In genomic region chr3:84199516-84199915, GRCm38 (mm10) we compare ENCODE assay signal across 27 mouse cellular contexts. TPM values are rescaled to one million over a fixed set of nuclear protein-coding genes. Genes with fewer than 3 reads are reported as not detected.
DNase-seq lines count a peak whose midpoint lies in the region; TF ChIP-seq lines count a peak whose summit lies in the region.
"Had no signal": no experiment of that assay in that cellular context is flagged by ENCODE, and none has a peak within 500 bp of the region (broad histone marks: within the 10 kb centered on the region; RNA-seq: fewer than 3 reads in every experiment).

No protein-coding gene starts in this region.

- no peak overlapping the region for H3K9ac ChIP-seq in liver, adult 2 months (ENCODE audit: low read depth, low read length)
- H3K9ac ChIP-seq: embryonic facial prominence, embryonic 12.5 days; embryonic facial prominence, embryonic 15.5 days; hindbrain, embryonic 12.5 days; hindbrain, embryonic 15.5 days had no signal

- 80% methylated on average over 9 of the region's 9 CpGs for WGBS in liver, adult 2 months

- TF ChIP-seq POLR2A in liver, adult 2 months (IDR thresholded peaks at IDR 0.05; ENCODE audit: extremely low read depth, insufficient read depth, low read length) = no peak

- H3K4me1 ChIP-seq in liver, adult 2 months (ENCODE audit: control insufficient read depth, insufficient read depth, low read length) = no peaks in the 10 kb centered on the region
- H3K4me1 ChIP-seq: embryonic facial prominence, embryonic 12.5 days had no signal

- H3K27ac ChIP-seq in liver, adult 2 months (replicated peaks; ENCODE audit: insufficient read depth, low read depth, low read length) = no peak overlapping the region
- H3K27ac ChIP-seq: embryonic facial prominence, embryonic 12.5 days; embryonic facial prominence, embryonic 15.5 days; hindbrain, embryonic 15.5 days had no signal

- DNase-seq in adrenal gland, adult 2 months = peak; percentile 35
- no peak for DNase-seq in adrenal gland, adult 8-10 months
- peak; percentile 61 for DNase-seq in liver, adult 2 months (ENCODE audit: extremely low read depth, low read depth, low spot score)
- DNase-seq in liver = no peak
- peak; percentile 6 for DNase-seq in 416B (ENCODE audit: low read depth)
- DNase-seq in left cerebral cortex, postnatal 14 days (ENCODE audit: low spot score in 2 of 2) = no peak
- DNase-seq: adrenal gland, postnatal 10 days; adrenal gland, postnatal 36 days; B cell, adult 2 months; cerebellum, adult 18-20 months; cerebellum, adult 9-10 months; cerebellum, postnatal 14 days; gastrocnemius, postnatal 10 days; gastrocnemius, postnatal 36 days had no signal

- TF ChIP-seq CTCF in liver, adult 2 months (IDR thresholded peaks at IDR 0.05; ENCODE audit: low read depth, low read length) = no peak

- H3K79me2 ChIP-seq in liver, adult 2 months (ENCODE audit: control insufficient read depth, insufficient read depth, low read length) = no peaks in the 10 kb centered on the region; the same call in 1 of the 2 replicates

- H3K4me3 ChIP-seq in liver, adult 2 months (ENCODE audit: insufficient read depth, low read depth, low read length) = no peak overlapping the region
- H3K4me3 ChIP-seq: embryonic facial prominence, embryonic 12.5 days; embryonic facial prominence, embryonic 15.5 days; erythroblast, embryonic 14.5 days; hindbrain, embryonic 12.5 days; hindbrain, embryonic 15.5 days had no signal

- no peaks in the 10 kb centered on the region for H3K27me3 ChIP-seq in liver, adult 2 months (ENCODE audit: control insufficient read depth, insufficient read depth, low read length)
- H3K27me3 ChIP-seq: CH12.LX; embryonic facial prominence, embryonic 12.5 days; embryonic facial prominence, embryonic 15.5 days; hindbrain, embryonic 12.5 days; hindbrain, embryonic 15.5 days had no signal

- no peaks in the 10 kb centered on the region; the same call in 1 of the 2 replicates for H3K36me3 ChIP-seq in liver, adult 2 months (ENCODE audit: control insufficient read depth, insufficient read depth, low read length)
- H3K36me3 ChIP-seq: embryonic facial prominence, embryonic 15.5 days; G1E had no signal

- intact Hi-C loops in left cerebral cortex, postnatal 14 days (cut with DNase I) = no loop called here

RNA-seq across cellular contexts. Expression of gene Gm6525, which starts 25.6 kb away (rescaled TPM):
- under 1 TPM in 1 of 2 experiments, not detected in 1; 0.84 TPM for total RNA-seq in adrenal gland, adult 2 months (2021)
- not detected in 2 replicates for polyA plus RNA-seq in adrenal gland, adult 2 months (2012; rRNA removed)
- not detected for total RNA-seq in adrenal gland, adult 8-10 months (2022)
- 0.27 TPM in 1 of 2 replicates, not detected in the other for total RNA-seq in liver, adult 2 months (2014; rRNA removed)
- polyA plus RNA-seq in liver, adult 2 months (2012; rRNA removed) = not detected in 2 replicates
- total RNA-seq in left cerebral cortex, postnatal 14 days (2021) = under 1 TPM in 1 of 2 experiments, not detected in 1; 0.35 TPM
- total RNA-seq: common myeloid progenitor, adult 5-6 weeks; gastrocnemius, adult 18-20 months; gastrocnemius, postnatal 36 days; heart, adult 8-10 months; heart, postnatal 25 days; hematopoietic stem cell, adult 5-6 weeks had no signal
- polyA plus RNA-seq: erythroblast, embryonic 14.5 days; G1E; heart, embryonic 11.5 days had no signal

RNA-seq across cellular contexts. Expression of gene Mnd1, which starts 43.9 kb away (rescaled TPM):
- total RNA-seq in adrenal gland, adult 2 months (2021) = 10 to 100 TPM in 1 of 2 experiments, 1 to 10 TPM in 1; 9.1 to 11.5 TPM
- 0.20 TPM in 1 of 2 replicates, not detected in the other for polyA plus RNA-seq in adrenal gland, adult 2 months (2012; rRNA removed)
- total RNA-seq in adrenal gland, adult 8-10 months (2022) = 1 to 10 TPM; 8.0 to 9.1 (median 8.6) TPM
- total RNA-seq in liver, adult 2 months (2014; rRNA removed) = 7.4 and 7.5 TPM in 2 replicates
- polyA plus RNA-seq in liver, adult 2 months (2012; rRNA removed) = 0.84 and 1.2 TPM in 2 replicates
- 1 to 10 TPM; 2.5 to 2.8 TPM for total RNA-seq in left cerebral cortex, postnatal 14 days (2021)

Comparison
In these comparisons a context has a peak if more than half of its experiments do, and no peak if none do; other contexts are left out.
1. DNase-seq: peak in adrenal gland, adult 2 months (single experiment), liver, adult 2 months (single experiment) and 416B (single experiment); none in adrenal gland, adult 8-10 months (single experiment), liver (single experiment) and left cerebral cortex, postnatal 14 days (0 of 2).